Mouse (Mus musculus) intestine, embryonic 16.5 days (tissue): ENCODE measurements around the gene Parp2. TPM values are rescaled to one million over a fixed set of nuclear protein-coding genes. Genes with fewer than 3 reads are reported as not detected.
"Not testable (repeated sequence)": the region's sequence is repeated elsewhere in the genome, so short reads cannot be mapped to it uniquely, and the experiment has no call there.

Experiments
- ATAC-seq: fragments of 200-750 bp; cut with Nextera tagmentation; 2 replicates; pipeline ENCODE4 v1.8.0; 2017; ENCODE audit warnings: moderate TSS enrichment, moderate library complexity
- H3K27ac ChIP-seq: fragments of 300-500 bp; sonication (generic); 2 replicates; pipeline ENCODE4 v1.5.1; 2014; ENCODE audit warnings: mild to moderate bottlenecking, low read length
- H3K27me3 ChIP-seq: fragments of 300-500 bp; sonication (generic); replicated peaks from 2 replicates; pipeline ENCODE4 v1.6.1; 2014; ENCODE audit warnings: low read length, control low read depth, mixed read lengths; ENCODE audit not compliant: control insufficient read depth, insufficient read depth
- H3K36me3 ChIP-seq: fragments of 300-500 bp; sonication (generic); 2 replicates; pipeline ENCODE4 v1.6.1; 2014; ENCODE audit warnings: low read length, control low read depth; ENCODE audit not compliant: control insufficient read depth, insufficient read depth
- H3K4me1 ChIP-seq: fragments of 300-500 bp; sonication (generic); 2 replicates; pipeline ENCODE4 v1.6.1; 2014; ENCODE audit warnings: low read length, control low read depth, mixed read lengths; ENCODE audit not compliant: control insufficient read depth, insufficient read depth
- H3K4me2 ChIP-seq: fragments of 300-500 bp; sonication (generic); 2 replicates; pipeline ENCODE4 v1.6.1; 2014; ENCODE audit warnings: low read depth, low read length, control low read depth
- H3K4me3 ChIP-seq: fragments of 300-500 bp; sonication (generic); 2 replicates; pipeline ENCODE4 v1.5.1; 2014; ENCODE audit warnings: mild to moderate bottlenecking, low read length
- H3K9ac ChIP-seq: fragments of 300-500 bp; sonication (generic); 2 replicates; pipeline ENCODE4 v1.6.1; 2014; ENCODE audit warnings: low read depth, low read length
- H3K9me3 ChIP-seq: fragments of 300-500 bp; sonication (generic); 2 replicates; pipeline ENCODE4 v1.6.1; 2016; ENCODE audit warnings: low read length, control low read depth; ENCODE audit not compliant: control insufficient read depth
- WGBS: fragments of 180-500 bp; shearing (Covaris S2); extraction: QIAGEN DNeasy Blood & Tissue Kit; methylation state at CpG from one replicate; pipeline ENCODE4 v1.1.7; 2014; 5-methylcytosine and 5-hydroxymethylcytosine counted together
- polyA plus RNA-seq: library from polyadenylated mRNA; unstranded; fragments of >200 nt; fragmentation: Nextera tagmentation; extraction: Ambion mirVana; gene quantifications from 2 replicates; pipeline ENCODE4 v1.2.1, GENCODE M21; 2015

Parp2 gene
- polyA plus RNA-seq, 1 experiment from 2014 or later: 60.6 TPM

DNA sequence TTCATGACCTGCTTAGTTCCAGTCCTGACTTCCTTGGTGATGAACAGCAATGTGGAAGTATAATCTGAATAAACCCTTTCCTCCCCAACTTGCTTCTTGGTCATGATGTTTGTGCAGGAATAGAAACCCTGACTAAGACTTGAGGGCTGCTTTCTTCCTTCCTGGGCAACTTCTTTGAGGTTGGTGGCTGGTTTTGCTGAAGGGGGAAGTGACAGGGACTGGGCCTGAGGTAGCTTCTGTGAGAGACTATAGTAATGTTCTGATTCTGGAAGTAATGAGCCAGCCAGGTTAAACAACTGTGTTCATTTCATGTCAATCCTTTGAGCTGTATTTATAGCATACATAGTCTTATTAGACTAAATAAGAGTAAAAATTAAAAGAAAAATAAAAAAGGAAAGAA is 57.4 kb downstream of the Parp2 start:
- H3K9ac ChIP-seq, H3K27me3 ChIP-seq, H3K9me3 ChIP-seq, H3K4me1 ChIP-seq, H3K27ac ChIP-seq, H3K4me3 ChIP-seq, ATAC-seq, H3K36me3 ChIP-seq, H3K4me2 ChIP-seq: not testable (repeated sequence)

DNA sequence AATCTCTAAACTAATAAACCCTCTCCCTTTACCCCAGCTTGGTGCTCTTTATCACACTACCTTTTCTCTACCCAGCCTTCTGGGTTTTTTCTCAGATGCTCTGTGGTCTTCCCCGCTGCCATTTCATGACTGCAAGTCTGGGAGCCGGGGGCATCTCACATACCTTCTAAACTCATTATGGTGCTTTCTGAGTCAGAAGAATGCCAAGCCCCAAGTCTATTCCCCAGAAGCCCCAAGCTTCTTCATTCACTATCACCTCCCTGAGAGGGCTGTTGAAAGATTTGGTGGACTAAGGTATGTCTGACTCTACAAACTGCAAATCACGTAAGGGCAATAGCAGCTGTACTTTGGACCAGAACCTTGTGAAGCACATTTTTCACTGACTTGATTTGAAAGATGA is 59.3 kb downstream of the Parp2 start:
- Histone ChIP-seq H3K9ac (no peak overlapping the region), H3K36me3 (0 out of 2 replicates have a peak, but pooled peaks cover 5% of the 10 kb centered on the region), H3K9me3 (no peaks in the 10 kb centered on the region), H3K4me2 (no peak overlapping the region), H3K4me3 (no peak overlapping the region), H3K27me3 (no peaks in the 10 kb centered on the region), H3K27ac (no peak overlapping the region), H3K4me1 (no peaks in the 10 kb centered on the region)
- 87% methylated on average over 3 of the region's 3 CpGs for WGBS
- no peak for ATAC-seq

DNA sequence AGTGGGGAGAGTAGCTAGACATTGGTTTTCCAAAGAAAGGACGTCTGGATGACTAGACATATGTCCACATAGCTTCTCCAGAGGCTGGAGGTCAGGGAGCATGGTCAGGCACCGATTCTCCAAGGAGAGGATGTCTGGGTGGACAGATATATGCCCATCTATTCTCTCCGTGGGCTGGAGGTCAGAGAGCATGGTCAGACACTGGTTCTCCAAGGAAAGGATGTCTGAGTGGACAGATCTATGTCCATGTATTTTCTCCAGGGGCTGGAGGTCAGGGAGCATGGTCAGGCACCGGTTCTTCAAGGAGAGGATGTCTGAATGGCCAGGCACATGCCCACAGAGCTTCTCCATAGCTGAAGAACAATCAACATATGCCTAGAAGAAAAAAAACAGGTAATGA is 60.6 kb downstream of the Parp2 start:
- no peaks in the 10 kb centered on the region for H3K27me3 ChIP-seq
- H3K4me1 ChIP-seq: no peaks in the 10 kb centered on the region
- H3K36me3 ChIP-seq: 0 out of 2 replicates have a peak, but pooled peaks cover 5% of the 10 kb centered on the region
- no peak overlapping the region for H3K4me2 ChIP-seq
- H3K4me3 ChIP-seq: no peak overlapping the region
- no peak for ATAC-seq
- no peaks in the 10 kb centered on the region for H3K9me3 ChIP-seq
- 75% methylated on average over 4 of the region's 4 CpGs for WGBS
- no peak overlapping the region for H3K27ac ChIP-seq
- no peak overlapping the region for H3K9ac ChIP-seq

DNA sequence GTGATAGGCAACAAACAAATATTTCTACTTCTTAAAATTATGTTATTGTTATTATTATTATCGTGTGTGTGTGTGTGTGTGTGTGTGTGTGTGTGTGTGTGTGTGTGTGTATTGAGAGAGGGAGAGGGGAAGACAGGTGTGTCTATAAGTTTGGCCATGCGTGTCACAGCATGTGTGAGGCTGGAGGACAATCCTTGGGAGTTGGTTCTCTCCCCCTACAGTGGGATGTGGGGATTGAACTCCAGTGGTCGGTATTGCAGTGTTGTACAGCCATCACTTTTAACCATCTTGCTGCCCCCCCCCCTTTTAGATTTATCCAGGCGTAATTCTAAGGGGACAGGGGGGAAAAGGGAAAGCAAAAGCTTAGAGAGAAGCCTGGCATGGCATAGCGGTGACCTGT is 61.0 kb downstream of the Parp2 start:
- H3K4me3 ChIP-seq: no peak overlapping the region
- no peak overlapping the region for H3K9ac ChIP-seq
- H3K9me3 ChIP-seq: no peaks in the 10 kb centered on the region
- ATAC-seq: no peak
- 95% methylated on average over 5 of the region's 5 CpGs for WGBS
- H3K27ac ChIP-seq: no peak overlapping the region
- 0 out of 2 replicates have a peak, but pooled peaks cover 5% of the 10 kb centered on the region for H3K36me3 ChIP-seq
- H3K27me3 ChIP-seq: no peaks in the 10 kb centered on the region
- no peak overlapping the region for H3K4me2 ChIP-seq
- H3K4me1 ChIP-seq: no peaks in the 10 kb centered on the region

GRCm38 (mm10) chr14:50869889-50870804 is 62.5 kb downstream of the Parp2 start, which contains the start of gene Tep1:
TSS of gene Tep1 (minus strand) at chr14:50870560.
- WGBS: 6% methylated on average over 32 of the region's 32 CpGs
- peak within 1 kb of the TSS; percentile 78 for H3K9ac ChIP-seq
- H3K27me3 ChIP-seq: no peaks in the 10 kb centered on the region
- H3K9me3 ChIP-seq: no peaks in the 10 kb centered on the region
- H3K4me1 ChIP-seq: no peaks in the 10 kb centered on the region
- ATAC-seq: peak; percentile 92
- H3K4me3 ChIP-seq: peak within 1 kb of the TSS; percentile 57
- H3K27ac ChIP-seq: peak within 1 kb of the TSS; percentile 88
- H3K36me3 ChIP-seq: 0 out of 2 replicates have a peak, but pooled peaks cover 5% of the 10 kb centered on the region
- H3K4me2 ChIP-seq: peak within 1 kb of the TSS; percentile 50

- 28% methylated on average over 5 of the region's 5 CpGs for WGBS
These were observed 63.1 kb downstream of the Parp2 start for GRCm38 (mm10) chr14:50870805-50871143.

More at GRCm38 (mm10) chr14:50870805-50871143, 63.1 kb downstream of the Parp2 start:
- no peaks in the 10 kb centered on the region for H3K27me3 ChIP-seq
- H3K9me3 ChIP-seq: no peaks in the 10 kb centered on the region
- H3K4me2 ChIP-seq: peak overlapping the region; percentile 50
- 0 out of 2 replicates have a peak, but pooled peaks cover 3% of the 10 kb centered on the region for H3K36me3 ChIP-seq
- 0 out of 2 replicates have a peak, but pooled peaks cover under 1% of the 10 kb centered on the region for H3K4me1 ChIP-seq
- no peak for ATAC-seq
- H3K27ac ChIP-seq: peak overlapping the region; percentile 68
- peak overlapping the region; percentile 57 for H3K4me3 ChIP-seq
- H3K9ac ChIP-seq: peak overlapping the region; percentile 78

Other genes with a start within 250 kb of the Parp2 start
- gene Olfr744, start 193.0 kb upstream of the Parp2 start, polyA plus RNA-seq: not detected in 2 replicates
- not detected in 2 replicates for gene Olfr745, start 168.5 kb upstream of the Parp2 start, polyA plus RNA-seq
- gene Olfr746, start 160.8 kb upstream of the Parp2 start, polyA plus RNA-seq: not detected in 2 replicates
- gene Olfr747, start 114.6 kb upstream of the Parp2 start, polyA plus RNA-seq: not detected in 2 replicates
- not detected in 2 replicates for gene Olfr748, start 100.5 kb upstream of the Parp2 start, polyA plus RNA-seq
- not detected in 2 replicates for gene Olfr749, start 62.7 kb upstream of the Parp2 start, polyA plus RNA-seq
- gene Ttc5, start 22.3 kb upstream of the Parp2 start, polyA plus RNA-seq: 52.6 and 60.4 TPM in 2 replicates
- not detected in 2 replicates for gene Ccnb1ip1, start 109 bp upstream of the Parp2 start, polyA plus RNA-seq
- 12.6 and 16.0 TPM in 2 replicates for gene Tep1, start 62.7 kb downstream of the Parp2 start, polyA plus RNA-seq
- gene Klhl33, start 89.7 kb downstream of the Parp2 start, polyA plus RNA-seq: 0.21 and 0.23 TPM in 2 replicates
- gene Osgep, start 117.1 kb downstream of the Parp2 start, polyA plus RNA-seq: 131 and 133 TPM in 2 replicates
- gene Apex1, start 117.1 kb downstream of the Parp2 start, polyA plus RNA-seq: 208 and 232 TPM in 2 replicates
- 58.0 and 67.0 TPM in 2 replicates for gene Pip4p1, start 123.0 kb downstream of the Parp2 start, polyA plus RNA-seq
- 111 and 116 TPM in 2 replicates for gene Pnp, start 123.2 kb downstream of the Parp2 start, polyA plus RNA-seq
- not detected in 2 replicates for gene Gm49342, start 136.7 kb downstream of the Parp2 start, polyA plus RNA-seq
- gene Pnp2, start 148.2 kb downstream of the Parp2 start, polyA plus RNA-seq: 3.7 and 5.3 TPM in 2 replicates
- 0.20 and 0.29 TPM in 2 replicates for gene Rnase10, start 199.9 kb downstream of the Parp2 start, polyA plus RNA-seq
- not detected in 2 replicates for gene Rnase9, start 234.0 kb downstream of the Parp2 start, polyA plus RNA-seq
- gene Rnase11, start 242.3 kb downstream of the Parp2 start, polyA plus RNA-seq: not detected in 2 replicates
- gene Rnase12, start 249.8 kb downstream of the Parp2 start, polyA plus RNA-seq: 0.37 and 0.54 TPM in 2 replicates